Mouse (Mus musculus): ENCODE measurements around the gene Gsg1l. TPM values are rescaled to one million over a fixed set of nuclear protein-coding genes. Genes with fewer than 3 reads are reported as not detected.

Gene Gsg1l
- total RNA-seq, 2 experiments from 2014 or later: 14.0 to 16.0 TPM

DNA sequence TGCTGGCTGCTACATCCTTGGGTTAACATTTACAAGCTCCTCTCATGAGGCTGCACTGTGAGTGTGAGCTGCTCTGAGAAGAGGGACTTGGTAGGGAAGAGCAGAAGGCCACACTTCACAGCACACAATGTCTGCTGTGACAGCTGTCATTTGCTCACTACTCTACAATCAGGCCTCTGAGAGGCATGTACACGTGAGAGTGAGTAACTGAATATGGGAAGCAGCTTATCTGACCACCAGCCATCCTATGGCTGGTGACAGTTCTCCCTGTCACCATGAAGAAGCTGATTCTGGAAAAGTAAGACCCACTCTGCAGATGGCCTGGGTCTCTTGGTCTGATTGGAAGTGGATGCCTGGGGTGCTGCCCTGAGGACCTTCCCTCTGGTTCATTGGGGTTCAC is 249.4 kb downstream of the Gsg1l start:
- Histone ChIP-seq H3K4me3 (no peak overlapping the region), H3K27ac (no peak overlapping the region)
- no peak for DNase-seq (ENCODE audit: low spot score in 2 of 2)
- no peak for TF ChIP-seq CTCF (conservative IDR thresholded peaks at IDR 0.05)

DNA sequence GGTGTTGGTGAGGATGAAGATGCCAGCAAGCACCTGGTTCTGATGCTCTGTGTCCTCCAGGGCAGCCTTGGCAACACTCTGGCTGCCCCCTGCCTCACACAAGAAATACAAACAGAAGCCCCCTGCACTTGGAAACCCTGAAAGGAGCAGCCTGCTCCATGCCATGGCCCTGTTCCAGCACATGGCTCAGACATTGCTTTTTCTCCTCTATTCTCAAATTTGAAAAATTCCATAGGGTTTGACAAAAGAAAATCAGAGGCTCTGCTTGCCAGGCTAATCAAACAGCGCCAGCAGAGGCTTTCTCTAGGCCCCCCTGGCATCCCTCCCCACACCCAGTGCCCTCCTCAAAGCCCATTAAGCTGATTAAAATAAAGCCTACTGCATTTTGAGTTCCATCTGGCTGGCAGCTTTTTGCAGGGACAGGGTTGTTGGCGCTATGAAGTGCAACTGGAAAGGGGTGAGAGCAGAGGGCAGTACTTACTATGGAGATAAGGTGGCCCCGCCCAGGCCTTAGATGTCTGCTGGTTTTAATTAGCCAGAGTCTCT is 253.0 kb downstream of the Gsg1l start:
- no peak overlapping the region for H3K4me3 ChIP-seq
- TF ChIP-seq CTCF (conservative IDR thresholded peaks at IDR 0.05): no peak
- no peak for DNase-seq (ENCODE audit: low spot score in 2 of 2)
- no peak overlapping the region for H3K27ac ChIP-seq

DNA sequence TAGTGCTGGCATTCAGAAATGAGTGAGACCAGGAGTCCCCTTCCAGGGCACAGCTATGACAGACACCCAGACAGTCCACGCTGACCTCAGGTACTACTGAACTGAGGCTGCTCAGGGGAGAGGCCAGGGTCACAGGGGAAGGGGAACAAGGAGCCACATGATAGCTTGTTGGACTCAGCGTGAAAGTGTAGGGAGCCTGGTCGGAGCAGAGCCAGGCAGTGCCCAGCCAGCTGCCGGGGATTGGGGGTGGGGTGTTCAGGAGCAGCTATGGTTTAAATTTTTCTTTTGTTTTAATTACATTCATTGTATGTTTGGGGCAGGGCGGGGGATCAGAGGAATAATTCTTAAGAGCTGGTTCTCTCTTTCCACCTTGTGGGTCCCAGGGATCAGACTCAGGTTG is 253.7 kb downstream of the Gsg1l start:
- no peak overlapping the region for H3K27ac ChIP-seq
- no peak for DNase-seq (ENCODE audit: low spot score in 2 of 2)
- no peak for TF ChIP-seq CTCF (conservative IDR thresholded peaks at IDR 0.05)
- no peak overlapping the region for H3K4me3 ChIP-seq

Other genes starting within 250 kb of the Gsg1l start
- gene Xpo6, start 118.1 kb upstream of the Gsg1l start, total RNA-seq (2021): 10 to 100 TPM; 91.1 to 92.3 TPM
- 10 to 100 TPM; 71.9 to 73.3 TPM for gene Sbk1, start 190.2 kb upstream of the Gsg1l start, total RNA-seq (2021)